Mouse (Mus musculus) lung, embryonic 16.5 days (tissue): ENCODE measurements around the gene Tlr9. TPM values are rescaled to one million over a fixed set of nuclear protein-coding genes. Genes with fewer than 3 reads are reported as not detected.

Experiments
- ATAC-seq: fragments of 200-750 bp; cut with Nextera tagmentation; 2 replicates; pipeline ENCODE4 v1.8.0; 2017; ENCODE audit warnings: low read depth, mild to moderate bottlenecking, moderate library complexity
- H3K27ac ChIP-seq: fragments of 300-500 bp; sonication (generic); 2 replicates; pipeline ENCODE4 v1.5.1; 2014; ENCODE audit warnings: mild to moderate bottlenecking, control low read depth, low read length
- H3K27me3 ChIP-seq: fragments of 300-500 bp; sonication (generic); 2 replicates; pipeline ENCODE4 v1.6.1; 2014; ENCODE audit warnings: low read depth, low read length, mixed read lengths; ENCODE audit not compliant: control insufficient read depth, insufficient read depth
- H3K36me3 ChIP-seq: fragments of 300-500 bp; sonication (generic); 2 replicates; pipeline ENCODE4 v1.6.1; 2014; ENCODE audit warnings: low read length; ENCODE audit not compliant: control insufficient read depth, insufficient read depth
- H3K4me1 ChIP-seq: fragments of 300-500 bp; sonication (generic); replicated peaks from 2 replicates; pipeline ENCODE4 v1.6.1; 2014; ENCODE audit warnings: low read length, mixed read lengths; ENCODE audit not compliant: control insufficient read depth, insufficient read depth
- H3K4me2 ChIP-seq: fragments of 300-500 bp; sonication (generic); 2 replicates; pipeline ENCODE4 v1.6.1; 2014; ENCODE audit warnings: low read depth, low read length, control low read depth
- H3K4me3 ChIP-seq: fragments of 300-500 bp; sonication (generic); 2 replicates; pipeline ENCODE4 v1.5.1; 2014; ENCODE audit warnings: mild to moderate bottlenecking, low read length, control low read depth
- H3K9ac ChIP-seq: fragments of 300-500 bp; sonication (generic); 2 replicates; pipeline ENCODE4 v1.6.1; 2014; ENCODE audit warnings: low read length, control low read depth
- H3K9me3 ChIP-seq: fragments of 300-500 bp; sonication (generic); 2 replicates; pipeline ENCODE4 v1.6.1; 2016; ENCODE audit warnings: low read length; ENCODE audit not compliant: control insufficient read depth
- WGBS: fragments of 180-500 bp; shearing (Covaris S2); extraction: QIAGEN DNeasy Blood & Tissue Kit; methylation state at CpG from one replicate; pipeline ENCODE4 v1.1.7; 2014; 5-methylcytosine and 5-hydroxymethylcytosine counted together
- polyA plus RNA-seq: library from polyadenylated mRNA; unstranded; fragments of >200 nt; fragmentation: Nextera tagmentation; extraction: Ambion mirVana; gene quantifications from 2 replicates; pipeline ENCODE4 v1.2.1, GENCODE M21; 2015

Tlr9 gene
- polyA plus RNA-seq, 1 experiment from 2014 or later, result not detected

DNA sequence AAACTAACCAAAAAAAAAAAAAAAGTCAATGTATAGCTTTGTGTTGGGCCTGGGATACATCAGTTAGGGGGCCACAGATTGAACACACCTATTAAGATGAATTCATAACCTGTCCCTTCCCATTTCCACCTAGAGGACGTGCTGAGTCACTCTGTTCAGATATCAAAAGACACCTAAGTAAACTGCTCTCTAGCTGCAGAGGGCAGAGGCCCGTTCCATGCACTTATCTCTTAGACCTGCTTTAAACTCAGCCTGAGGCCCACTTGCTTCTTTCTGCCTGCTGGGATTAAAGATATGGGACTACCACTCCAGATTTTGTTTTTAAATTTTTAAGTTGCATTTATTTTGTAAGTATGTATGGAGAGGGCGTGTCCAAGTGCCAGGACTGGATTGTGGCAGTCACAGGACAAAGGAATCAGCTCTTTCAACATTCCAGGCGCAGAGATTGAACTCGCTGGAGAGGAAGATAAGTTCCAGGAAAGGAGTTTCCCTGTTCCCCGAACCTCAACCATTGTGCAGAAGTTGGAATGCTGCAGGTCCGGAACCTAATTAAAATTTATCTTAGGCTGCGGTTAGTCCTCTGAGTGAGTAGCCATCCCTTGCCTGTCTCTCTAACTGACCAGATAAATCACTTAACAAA, 5.5 kb downstream of the Tlr9 start:
- 46% methylated on average over 8 of the region's 8 CpGs for WGBS
- Histone ChIP-seq H3K9ac (no peak overlapping the region), H3K27ac (no peak overlapping the region), H3K36me3 (peaks cover 8% of the 10 kb centered on the region; the same call in 1 of the 2 replicates), H3K4me3 (no peak overlapping the region), H3K27me3 (peaks cover 4% of the 10 kb centered on the region), H3K9me3 (no peaks in the 10 kb centered on the region), H3K4me2 (no peak overlapping the region), H3K4me1 (peaks cover 9% of the 10 kb centered on the region; the same call in 1 of the 2 replicates)
- ATAC-seq, result no peak

- no peak overlapping the region for H3K9ac ChIP-seq
- no peak overlapping the region for H3K4me2 ChIP-seq
- H3K27ac ChIP-seq, result no peak overlapping the region
- no peaks in the 10 kb centered on the region for H3K9me3 ChIP-seq
- WGBS, result 76% methylated on average over 8 of the region's 9 CpGs
- no peak for ATAC-seq
- H3K4me3 ChIP-seq, result no peak overlapping the region
- peaks cover 9% of the 10 kb centered on the region; the same call in 1 of the 2 replicates for H3K4me1 ChIP-seq
- H3K27me3 ChIP-seq, result peaks cover 4% of the 10 kb centered on the region
- H3K36me3 ChIP-seq, result peaks cover 24% of the 10 kb centered on the region
These were observed 7.8 kb downstream of the Tlr9 start for GRCm38 (mm10) chr9:106230051-106230733.

DNA sequence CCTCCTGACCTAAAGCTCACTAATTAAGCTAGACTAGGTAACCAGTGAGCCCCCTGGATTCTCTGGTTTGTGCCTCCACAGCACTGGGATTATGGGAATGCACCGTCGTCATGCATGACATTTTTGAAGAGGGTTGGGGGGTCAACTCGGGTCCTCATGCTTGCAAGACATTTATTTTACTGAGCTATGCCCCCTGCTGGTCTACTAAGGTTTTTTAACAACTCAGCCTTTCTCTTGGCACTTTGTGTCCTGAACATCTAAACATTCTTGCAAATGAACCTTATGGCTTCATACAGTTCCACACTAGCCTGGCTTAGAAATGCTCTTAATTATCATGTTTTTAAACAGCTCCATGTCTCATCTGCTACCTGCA, 8.3 kb downstream of the Tlr9 start:
- H3K4me1 ChIP-seq, result peaks cover 9% of the 10 kb centered on the region; the same call in 1 of the 2 replicates
- no peak overlapping the region for H3K4me2 ChIP-seq
- H3K27ac ChIP-seq, result no peak overlapping the region
- H3K9me3 ChIP-seq, result no peaks in the 10 kb centered on the region
- H3K27me3 ChIP-seq, result no peaks in the 10 kb centered on the region; the same call in 1 of the 2 replicates
- H3K4me3 ChIP-seq, result no peak overlapping the region
- H3K36me3 ChIP-seq, result peaks cover 29% of the 10 kb centered on the region
- H3K9ac ChIP-seq, result no peak overlapping the region
- 50% methylated on average over 3 of the region's 3 CpGs for WGBS
- no peak for ATAC-seq

DNA sequence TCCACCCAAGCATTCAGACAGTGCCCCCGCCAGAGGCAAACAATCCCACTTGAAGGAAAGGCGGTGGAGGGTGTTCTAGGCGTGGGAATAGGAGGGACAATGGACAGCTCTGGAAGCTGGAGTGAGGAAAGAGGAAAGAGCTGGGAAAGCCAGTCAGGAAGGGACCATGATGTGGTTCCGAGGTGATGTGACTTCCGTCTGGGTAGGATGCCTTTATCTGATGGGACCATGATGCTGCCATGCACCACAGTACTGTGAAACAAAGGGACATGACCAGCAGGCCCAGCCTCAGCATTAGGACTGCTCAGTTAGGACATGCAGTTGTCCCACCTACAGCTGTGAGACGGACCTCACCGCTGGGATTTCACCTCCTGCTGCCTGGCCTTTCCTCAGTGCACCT, 8.8 kb downstream of the Tlr9 start:
- ATAC-seq, result no peak

GRCm38 (mm10) chr9:106231816-106232215, 9.4 kb downstream of the Tlr9 start:
- no peaks in the 10 kb centered on the region for H3K9me3 ChIP-seq
- H3K27me3 ChIP-seq, result no peaks in the 10 kb centered on the region
- WGBS, result 64% methylated on average over 4 of the region's 4 CpGs
- H3K4me2 ChIP-seq, result no peak overlapping the region
- no peak overlapping the region for H3K9ac ChIP-seq
- no peak overlapping the region for H3K4me3 ChIP-seq
- no peak for ATAC-seq
- H3K27ac ChIP-seq, result no peak overlapping the region
- H3K4me1 ChIP-seq, result peaks cover 2% of the 10 kb centered on the region; the same call in 1 of the 2 replicates
- H3K36me3 ChIP-seq, result peaks cover 36% of the 10 kb centered on the region

More for the DNA sequence above, 8.8 kb downstream of the Tlr9 start:
- H3K27ac ChIP-seq, result no peak overlapping the region
- H3K4me1 ChIP-seq, result peaks cover 5% of the 10 kb centered on the region; the same call in 1 of the 2 replicates
- no peak overlapping the region for H3K4me3 ChIP-seq
- no peak overlapping the region for H3K9ac ChIP-seq
- no peak overlapping the region for H3K4me2 ChIP-seq
- H3K36me3 ChIP-seq, result peaks cover 31% of the 10 kb centered on the region
- WGBS, result 75% methylated on average over 7 of the region's 7 CpGs
- no peaks in the 10 kb centered on the region for H3K27me3 ChIP-seq
- H3K9me3 ChIP-seq, result no peaks in the 10 kb centered on the region

- ATAC-seq, result no peak
- H3K9ac ChIP-seq, result no peak overlapping the region
- no peaks in the 10 kb centered on the region for H3K9me3 ChIP-seq
- WGBS, result 90% methylated on average over 3 of the region's 3 CpGs
- no peaks in the 10 kb centered on the region; the same call in 1 of the 2 replicates for H3K4me1 ChIP-seq
- H3K27ac ChIP-seq, result no peak overlapping the region
- peaks cover 44% of the 10 kb centered on the region for H3K36me3 ChIP-seq
- no peaks in the 10 kb centered on the region for H3K27me3 ChIP-seq
- no peak overlapping the region for H3K4me3 ChIP-seq
- no peak overlapping the region for H3K4me2 ChIP-seq
These were observed 10.6 kb downstream of the Tlr9 start for GRCm38 (mm10) chr9:106232956-106233355.

GRCm38 (mm10) chr9:106233953-106234352, 11.6 kb downstream of the Tlr9 start:
- H3K27me3 ChIP-seq, result no peaks in the 10 kb centered on the region
- H3K27ac ChIP-seq, result no peak overlapping the region
- H3K4me2 ChIP-seq, result no peak overlapping the region
- WGBS, result 75% methylated on average over 6 of the region's 6 CpGs
- H3K36me3 ChIP-seq, result peaks cover 54% of the 10 kb centered on the region
- H3K9ac ChIP-seq, result no peak overlapping the region
- no peak for ATAC-seq
- no peaks in the 10 kb centered on the region for H3K4me1 ChIP-seq
- no peak overlapping the region for H3K4me3 ChIP-seq
- no peaks in the 10 kb centered on the region for H3K9me3 ChIP-seq

DNA sequence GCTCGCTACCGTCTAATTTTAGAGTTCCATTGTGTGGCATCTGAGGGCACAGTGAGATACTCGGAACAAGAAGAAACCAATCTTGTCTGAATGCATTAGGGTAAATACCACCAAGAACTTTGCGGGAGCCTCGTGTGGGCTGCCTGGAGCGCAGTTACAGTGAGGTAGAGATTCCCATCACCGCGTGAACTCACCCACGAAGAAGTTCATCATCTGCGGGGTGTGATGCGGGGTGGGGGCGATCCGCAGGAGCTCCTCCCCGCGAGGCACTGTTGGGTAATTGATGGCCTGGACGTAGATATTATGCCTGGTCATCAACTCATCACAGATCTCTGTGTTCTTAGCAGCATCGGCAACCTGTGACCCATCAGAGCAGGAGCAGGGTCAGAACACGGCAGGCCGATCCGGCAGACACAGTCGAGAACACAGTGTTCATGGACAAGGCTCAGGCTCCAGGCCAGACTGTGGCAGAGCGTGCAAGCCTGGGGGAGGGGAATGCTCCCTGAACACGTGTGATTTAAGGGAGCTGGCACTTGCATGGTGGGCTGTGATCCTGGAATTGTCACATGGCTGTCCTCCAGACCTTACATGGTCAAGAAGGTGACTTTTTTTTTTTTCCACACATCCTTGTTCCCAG, 12.9 kb downstream of the Tlr9 start:
- no peaks in the 10 kb centered on the region for H3K4me1 ChIP-seq
- H3K4me2 ChIP-seq, result no peak overlapping the region
- H3K36me3 ChIP-seq, result peaks cover 63% of the 10 kb centered on the region
- no peaks in the 10 kb centered on the region for H3K27me3 ChIP-seq
- 84% methylated on average over 23 of the region's 23 CpGs for WGBS
- H3K9ac ChIP-seq, result no peak overlapping the region
- no peak for ATAC-seq
- H3K27ac ChIP-seq, result no peak overlapping the region
- H3K9me3 ChIP-seq, result no peaks in the 10 kb centered on the region
- H3K4me3 ChIP-seq, result no peak overlapping the region

GRCm38 (mm10) chr9:106236156-106236817, 13.9 kb downstream of the Tlr9 start:
- Histone ChIP-seq H3K27me3 (no peaks in the 10 kb centered on the region), H3K9ac (no peak overlapping the region), H3K9me3 (no peaks in the 10 kb centered on the region), H3K27ac (no peak overlapping the region), H3K4me2 (no peak overlapping the region), H3K4me1 (no peaks in the 10 kb centered on the region), H3K36me3 (peaks cover 70% of the 10 kb centered on the region), H3K4me3 (no peak overlapping the region)
- ATAC-seq, result no peak
- WGBS, result 88% methylated on average over 23 of the region's 23 CpGs
